Mouse (Mus musculus): ENCODE results near the gene 4930519P11Rik. TPM values are rescaled to one million over a fixed set of nuclear protein-coding genes. Genes with fewer than 3 reads are reported as not detected.

4930519P11Rik gene
- polyA plus RNA-seq, 1 experiment from 2014 or later, result not detected

DNA sequence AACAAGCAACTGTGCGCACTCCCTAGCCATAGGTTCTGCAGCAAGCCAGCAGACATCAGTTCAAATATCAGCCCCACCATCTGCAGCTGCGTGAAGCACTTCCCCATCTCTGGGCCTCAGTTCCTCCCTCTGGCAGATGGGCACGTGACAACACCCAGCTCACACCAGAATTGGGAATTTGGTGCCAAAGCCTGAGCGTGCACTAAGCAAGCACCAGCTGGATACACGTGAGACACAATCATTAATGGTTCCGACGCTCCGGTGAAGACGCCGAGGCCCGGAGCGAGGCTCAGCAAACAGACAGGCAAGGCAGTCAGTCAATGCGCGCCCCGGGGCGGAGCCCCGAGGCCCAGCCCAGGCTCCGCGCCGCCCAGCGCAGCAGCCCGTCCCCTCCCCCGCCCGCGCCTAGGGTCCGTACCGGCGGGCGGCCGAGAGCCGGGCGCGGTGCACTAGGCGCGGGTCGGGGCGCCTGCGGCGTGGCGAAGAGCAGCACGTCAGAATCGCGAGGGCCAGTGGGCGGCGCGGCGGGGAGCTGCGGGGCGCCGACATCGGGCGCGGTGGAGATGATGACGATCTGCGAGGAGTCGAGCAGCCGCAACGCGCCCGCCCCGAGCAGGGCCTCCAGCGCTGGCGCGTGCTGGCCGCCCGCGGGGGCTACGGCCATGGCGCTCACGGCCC lies 44.0 kb downstream of the 4930519P11Rik start:
- peak; percentile 80 for ATAC-seq (replicated peaks; ENCODE audit: extremely low read depth, insufficient read depth, low FRiP score)
- Histone ChIP-seq H3K36me3 (ENCODE audit: control insufficient read depth, insufficient read depth) (no peaks in the 10 kb centered on the region), H3K4me1 (ENCODE audit: control insufficient read depth, insufficient read depth, low read length) (peaks cover 25% of the 10 kb centered on the region), H3K4me3 (ENCODE audit: low read length) (peak overlapping the region; percentile 77), H3K27me3 (ENCODE audit: control insufficient read depth, insufficient read depth, low read length) (no peaks in the 10 kb centered on the region), H3K4me2 (ENCODE audit: low read depth, low read length) (peak overlapping the region; percentile 81), H3K9ac (ENCODE audit: low read length) (peak overlapping the region; percentile 79), H3K27ac (ENCODE audit: low read length) (peak overlapping the region; percentile 70), H3K9me3 (replicated peaks; ENCODE audit: control insufficient read depth, low read length) (no peaks in the 10 kb centered on the region)
- 1% methylated on average over 70 of the region's 70 CpGs for WGBS

- H3K4me1 ChIP-seq (ENCODE audit: control insufficient read depth, insufficient read depth, low read length), result peaks cover 25% of the 10 kb centered on the region
- peak overlapping the region; percentile 81 for H3K4me2 ChIP-seq (ENCODE audit: low read depth, low read length)
- no peaks in the 10 kb centered on the region for H3K36me3 ChIP-seq (ENCODE audit: control insufficient read depth, insufficient read depth)
- H3K27me3 ChIP-seq (ENCODE audit: control insufficient read depth, insufficient read depth, low read length), result no peaks in the 10 kb centered on the region
- H3K9me3 ChIP-seq (replicated peaks; ENCODE audit: control insufficient read depth, low read length), result no peaks in the 10 kb centered on the region
- ATAC-seq (replicated peaks; ENCODE audit: extremely low read depth, insufficient read depth, low FRiP score), result no peak
- peak overlapping the region; percentile 77 for H3K4me3 ChIP-seq (ENCODE audit: low read length)
- peak overlapping the region; percentile 70 for H3K27ac ChIP-seq (ENCODE audit: low read length)
- H3K9ac ChIP-seq (ENCODE audit: low read length), result peak overlapping the region; percentile 79
- WGBS, result 17% methylated on average over 10 of the region's 10 CpGs
Observed at GRCm38 (mm10) chr2:154568329-154569070, 44.7 kb downstream of the 4930519P11Rik start.

- H3K36me3 ChIP-seq (ENCODE audit: control insufficient read depth, insufficient read depth), result peaks cover 3% of the 10 kb centered on the region; the same call in 1 of the 2 replicates
- H3K4me1 ChIP-seq (ENCODE audit: control insufficient read depth, insufficient read depth, low read length), result peaks cover 25% of the 10 kb centered on the region
- peak overlapping the region; percentile 81 for H3K4me2 ChIP-seq (ENCODE audit: low read depth, low read length)
- no peak for ATAC-seq (replicated peaks; ENCODE audit: extremely low read depth, insufficient read depth, low FRiP score)
- H3K4me3 ChIP-seq (ENCODE audit: low read length), result peak overlapping the region; percentile 77
- no peaks in the 10 kb centered on the region for H3K9me3 ChIP-seq (replicated peaks; ENCODE audit: control insufficient read depth, low read length)
- H3K27ac ChIP-seq (ENCODE audit: low read length), result peak overlapping the region; percentile 34
- 64% methylated on average over 2 of the region's 2 CpGs for WGBS
- H3K9ac ChIP-seq (ENCODE audit: low read length), result 0 out of 2 replicates have a peak overlapping the region, but pooled peaks have one; percentile 79
- H3K27me3 ChIP-seq (ENCODE audit: control insufficient read depth, insufficient read depth, low read length), result no peaks in the 10 kb centered on the region
Observed at GRCm38 (mm10) chr2:154567766-154568165, 45.5 kb downstream of the 4930519P11Rik start.

DNA sequence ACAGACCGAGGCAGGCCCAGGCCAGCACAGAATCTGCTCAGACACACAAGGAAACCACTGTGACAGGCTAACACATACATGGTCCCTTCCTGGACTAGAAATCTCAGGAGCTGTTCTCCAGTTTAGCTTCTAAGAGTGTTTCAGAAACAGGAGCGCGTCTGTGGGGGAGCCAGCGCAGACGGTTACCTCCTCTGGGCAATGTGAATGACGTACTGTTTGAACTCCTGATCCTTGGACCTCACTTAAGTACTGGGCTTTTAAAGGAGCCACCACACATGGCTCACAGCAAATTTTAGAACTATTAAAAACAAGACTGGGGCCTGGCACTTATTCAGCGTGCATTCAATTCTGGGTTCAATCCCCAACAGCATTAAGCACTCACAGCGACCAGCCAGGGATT lies 46.6 kb downstream of the 4930519P11Rik start:
- no peak overlapping the region for H3K4me3 ChIP-seq (ENCODE audit: low read length)
- ATAC-seq (replicated peaks; ENCODE audit: extremely low read depth, insufficient read depth, low FRiP score), result no peak
- no peak overlapping the region for H3K27ac ChIP-seq (ENCODE audit: low read length)
- H3K4me1 ChIP-seq (ENCODE audit: control insufficient read depth, insufficient read depth, low read length), result peaks cover 25% of the 10 kb centered on the region
- H3K4me2 ChIP-seq (ENCODE audit: low read depth, low read length), result no peak overlapping the region
- no peaks in the 10 kb centered on the region for H3K27me3 ChIP-seq (ENCODE audit: control insufficient read depth, insufficient read depth, low read length)
- H3K9ac ChIP-seq (ENCODE audit: low read length), result no peak overlapping the region
- WGBS, result 63% methylated on average over 8 of the region's 8 CpGs
- H3K36me3 ChIP-seq (ENCODE audit: control insufficient read depth, insufficient read depth), result peaks cover 9% of the 10 kb centered on the region
- H3K9me3 ChIP-seq (replicated peaks; ENCODE audit: control insufficient read depth, low read length), result no peaks in the 10 kb centered on the region

DNA sequence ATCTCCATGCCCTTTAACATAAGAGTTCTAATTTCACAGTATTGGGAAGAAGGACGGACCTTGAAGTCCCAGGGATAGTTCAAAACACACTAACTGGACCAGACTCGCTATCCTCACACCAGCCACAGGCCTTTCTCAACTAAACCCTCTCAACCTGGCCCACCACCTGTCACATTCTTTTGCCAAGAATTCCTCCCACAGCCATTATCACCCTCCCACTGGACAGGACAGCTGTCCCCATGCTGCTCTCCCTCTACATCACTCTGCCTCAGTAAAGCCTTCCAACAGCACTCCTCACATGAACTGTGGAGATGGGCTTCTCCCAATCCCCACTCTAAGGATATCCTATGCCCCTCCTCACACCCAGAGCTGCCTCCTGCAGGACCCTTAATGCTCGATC lies 47.7 kb downstream of the 4930519P11Rik start:
- Histone ChIP-seq H3K4me1 (ENCODE audit: control insufficient read depth, insufficient read depth, low read length) (peaks cover 22% of the 10 kb centered on the region), H3K9ac (ENCODE audit: low read length) (no peak overlapping the region), H3K36me3 (ENCODE audit: control insufficient read depth, insufficient read depth) (peaks cover 9% of the 10 kb centered on the region), H3K27me3 (ENCODE audit: control insufficient read depth, insufficient read depth, low read length) (no peaks in the 10 kb centered on the region), H3K27ac (ENCODE audit: low read length) (no peak overlapping the region), H3K4me2 (ENCODE audit: low read depth, low read length) (no peak overlapping the region), H3K9me3 (replicated peaks; ENCODE audit: control insufficient read depth, low read length) (no peaks in the 10 kb centered on the region), H3K4me3 (ENCODE audit: low read length) (no peak overlapping the region)
- WGBS, result 81% methylated on average over 3 of the region's 3 CpGs
- ATAC-seq (replicated peaks; ENCODE audit: extremely low read depth, insufficient read depth, low FRiP score), result no peak

GRCm38 (mm10) chr2:154563612-154564170 lies 49.5 kb downstream of the 4930519P11Rik start:
- Histone ChIP-seq H3K36me3 (ENCODE audit: control insufficient read depth, insufficient read depth) (peaks cover 9% of the 10 kb centered on the region), H3K9ac (ENCODE audit: low read length) (no peak overlapping the region), H3K27me3 (ENCODE audit: control insufficient read depth, insufficient read depth, low read length) (no peaks in the 10 kb centered on the region), H3K27ac (ENCODE audit: low read length) (no peak overlapping the region), H3K4me1 (ENCODE audit: control insufficient read depth, insufficient read depth, low read length) (peaks cover 20% of the 10 kb centered on the region), H3K4me3 (ENCODE audit: low read length) (no peak overlapping the region), H3K9me3 (replicated peaks; ENCODE audit: control insufficient read depth, low read length) (no peaks in the 10 kb centered on the region), H3K4me2 (ENCODE audit: low read depth, low read length) (no peak overlapping the region)
- WGBS, result 90% methylated on average over 22 of the region's 22 CpGs
- no peak for ATAC-seq (replicated peaks; ENCODE audit: extremely low read depth, insufficient read depth, low FRiP score)

Other genes starting within 250 kb of the 4930519P11Rik start
- gene Cdk5rap1, start 240.4 kb downstream of the 4930519P11Rik start, polyA plus RNA-seq (2015; fragmentation: Nextera tagmentation; extraction: Ambion mirVana), result 15.4 and 20.0 TPM in 2 replicates
- gene Snta1, start 205.3 kb downstream of the 4930519P11Rik start, polyA plus RNA-seq (2015; fragmentation: Nextera tagmentation; extraction: Ambion mirVana), result 57.8 and 61.8 TPM in 2 replicates
- 28.5 and 29.7 TPM in 2 replicates for gene Cbfa2t2, start 177.0 kb downstream of the 4930519P11Rik start, polyA plus RNA-seq (2015; fragmentation: Nextera tagmentation; extraction: Ambion mirVana)
- 0.67 and 0.71 TPM in 2 replicates for gene 1700003F12Rik, start 66.4 kb downstream of the 4930519P11Rik start, polyA plus RNA-seq (2015; fragmentation: Nextera tagmentation; extraction: Ambion mirVana)
- gene Actl10, start 61.7 kb downstream of the 4930519P11Rik start, polyA plus RNA-seq (2015; fragmentation: Nextera tagmentation; extraction: Ambion mirVana), result 0.16 and 0.19 TPM in 2 replicates
- 1.7 and 2.8 TPM in 2 replicates for gene Necab3, start 54.5 kb downstream of the 4930519P11Rik start, polyA plus RNA-seq (2015; fragmentation: Nextera tagmentation; extraction: Ambion mirVana)
- 18.9 and 22.1 TPM in 2 replicates for gene E2f1, start 43.5 kb downstream of the 4930519P11Rik start, polyA plus RNA-seq (2015; fragmentation: Nextera tagmentation; extraction: Ambion mirVana)
- gene Pxmp4, start 9.7 kb downstream of the 4930519P11Rik start, polyA plus RNA-seq (2015; fragmentation: Nextera tagmentation; extraction: Ambion mirVana), result 28.2 and 29.5 TPM in 2 replicates
- 0.45 and 0.74 TPM in 2 replicates for gene Zfp341, start 140 bp downstream of the 4930519P11Rik start, polyA plus RNA-seq (2015; fragmentation: Nextera tagmentation; extraction: Ambion mirVana)
- 22.5 and 23.0 TPM in 2 replicates for gene Chmp4b, start 38.3 kb upstream of the 4930519P11Rik start, polyA plus RNA-seq (2015; fragmentation: Nextera tagmentation; extraction: Ambion mirVana)
- not detected in 2 replicates for gene Gm14214, start 156.6 kb upstream of the 4930519P11Rik start, polyA plus RNA-seq (2015; fragmentation: Nextera tagmentation; extraction: Ambion mirVana)
- 29.0 and 36.6 TPM in 2 replicates for gene Raly, start 177.7 kb upstream of the 4930519P11Rik start, polyA plus RNA-seq (2015; fragmentation: Nextera tagmentation; extraction: Ambion mirVana)
- 0.65 and 0.93 TPM in 2 replicates for gene a, start 178.0 kb upstream of the 4930519P11Rik start, polyA plus RNA-seq (2015; fragmentation: Nextera tagmentation; extraction: Ambion mirVana)